Mouse (Mus musculus) T-helper 17 cell (primary cell): ENCODE measurements around the gene Mdm2.

Experiments used
- in situ Hi-C, 2 experiments: fragments of 300-600 bp; cut with MboI, MseI; formaldehyde crosslinking; loops; 1 replicate in 1 of 2; 2 replicates in 1 of 2; pipeline ENCODE4 v1.15.1; 2025; ENCODE audit warnings: high pct_unique_total_duplicates in 2 of 2

Mdm2 gene

GRCm38 (mm10) chr10:117663056-117663864, 47.3 kb downstream of the Mdm2 start:
- in situ Hi-C loops: no loop called here

GRCm38 (mm10) chr10:117662316-117663055, 48.1 kb downstream of the Mdm2 start:
- in situ Hi-C loops: no loop called here

GRCm38 (mm10) chr10:117659819-117660218, 50.7 kb downstream of the Mdm2 start:
- in situ Hi-C loops: no loop called here

- in situ Hi-C loops: no loop called here
Measured at GRCm38 (mm10) chr10:117659430-117659813, 51.1 kb downstream of the Mdm2 start.

GRCm38 (mm10) chr10:117658522-117659429, 51.8 kb downstream of the Mdm2 start:
- in situ Hi-C loops: no loop called here

- in situ Hi-C loops: no loop called here
Measured at GRCm38 (mm10) chr10:117657659-117658306, 52.8 kb downstream of the Mdm2 start.

GRCm38 (mm10) chr10:117656985-117657658, 53.4 kb downstream of the Mdm2 start:
- in situ Hi-C loops: no loop called here

GRCm38 (mm10) chr10:117656662-117656962, 53.9 kb downstream of the Mdm2 start:
- in situ Hi-C loops: no loop called here

- in situ Hi-C loops: no loop called here
Measured at GRCm38 (mm10) chr10:117655908-117656661, 54.5 kb downstream of the Mdm2 start.

GRCm38 (mm10) chr10:117655460-117655859, 55.1 kb downstream of the Mdm2 start:
- in situ Hi-C loops: no loop called here

- in situ Hi-C loops: no loop called here
Measured at GRCm38 (mm10) chr10:117654576-117655123, 55.9 kb downstream of the Mdm2 start.

GRCm38 (mm10) chr10:117653779-117654173, 56.8 kb downstream of the Mdm2 start:
- in situ Hi-C loops: no loop called here

- in situ Hi-C loops: no loop called here
Measured at GRCm38 (mm10) chr10:117652930-117653778, 57.4 kb downstream of the Mdm2 start.

- in situ Hi-C loops: no loop called here
Measured at GRCm38 (mm10) chr10:117652378-117652774, 58.2 kb downstream of the Mdm2 start.

- in situ Hi-C loops: no loop called here
Measured at GRCm38 (mm10) chr10:117651587-117652377, 58.8 kb downstream of the Mdm2 start.

GRCm38 (mm10) chr10:117650725-117651124, 59.8 kb downstream of the Mdm2 start:
- in situ Hi-C loops: no loop called here

GRCm38 (mm10) chr10:117650042-117650655, 60.4 kb downstream of the Mdm2 start:
- in situ Hi-C loops: no loop called here
